Mouse (Mus musculus) kidney, adult 2 months (tissue): ENCODE measurements around the gene Iqcf3. TPM values are rescaled to one million over a fixed set of nuclear protein-coding genes. Genes with fewer than 3 reads are reported as not detected.

ENCODE experiments used
- DNase-seq: peaks from one replicate; pipeline ENCODE4 v3.0.0; 2021
- H3K27ac ChIP-seq: fragments of 200-500 bp; 2 replicates; pipeline ENCODE4 v1.5.1; 2012; ENCODE audit warnings: low read depth, low read length, control low read depth, inconsistent platforms; ENCODE audit not compliant: insufficient read depth
- H3K27me3 ChIP-seq: fragments of 200-500 bp; replicated peaks from 2 replicates; pipeline ENCODE4 v1.6.1; 2012; ENCODE audit warnings: mild to moderate bottlenecking, moderate library complexity, low read length, inconsistent platforms; ENCODE audit not compliant: control insufficient read depth, insufficient read depth
- H3K36me3 ChIP-seq: fragments of 200-500 bp; 2 replicates; pipeline ENCODE4 v1.6.1; 2012; ENCODE audit warnings: mild to moderate bottlenecking, moderate library complexity, low read length, inconsistent platforms; ENCODE audit not compliant: control insufficient read depth, insufficient read depth
- H3K4me1 ChIP-seq: fragments of 200-500 bp; 2 replicates; pipeline ENCODE4 v1.6.1; 2011; ENCODE audit warnings: low read length; ENCODE audit not compliant: control insufficient read depth, insufficient read depth
- H3K4me3 ChIP-seq: fragments of 200-500 bp; 2 replicates; pipeline ENCODE4 v1.5.1; 2011; ENCODE audit warnings: mild to moderate bottlenecking, low read depth, low read length, control low read depth; ENCODE audit not compliant: insufficient read depth
- CTCF ChIP-seq: fragments of 200-500 bp; conservative IDR thresholded peaks from 2 replicates; pipeline ENCODE4 v1.5.1; 2011; ENCODE audit warnings: low read depth, mild to moderate bottlenecking, control low read depth, low read length, moderate library complexity, mixed read lengths; ENCODE audit not compliant: insufficient read depth, insufficient read length
- POLR2A ChIP-seq: fragments of 200-500 bp; IDR thresholded peaks from one replicate; pipeline ENCODE4 v1.6.1; 2011; ENCODE audit warnings: low read depth, low read length, control low read depth
- WGBS: fragments of 180-500 bp; shearing (Covaris S2); methylation state at CpG from one replicate; pipeline ENCODE4 v1.1.7; 2018; 5-methylcytosine and 5-hydroxymethylcytosine counted together
- polyA plus RNA-seq: library from polyadenylated mRNA; depleted of rRNA; stranded (reverse); fragments of >200 nt; gene quantifications from 2 replicates; pipeline ENCODE4 v1.2.3, GENCODE M21; 2012

Iqcf3 gene
- polyA plus RNA-seq, 1 experiment, result 0.06 TPM

GRCm38 (mm10) chr9:106461026-106461415 is 100.4 kb downstream of the Iqcf3 start:
- WGBS, result 88% methylated on average over 9 of the region's 9 CpGs
- Histone ChIP-seq H3K4me3 (no peak overlapping the region), H3K36me3 (no peaks in the 10 kb centered on the region), H3K4me1 (no peaks in the 10 kb centered on the region), H3K27me3 (no peaks in the 10 kb centered on the region), H3K27ac (no peak overlapping the region)
- DNase-seq, result no peak
- TF ChIP-seq CTCF (no peak), POLR2A (no peak)

GRCm38 (mm10) chr9:106460401-106461025 is 100.9 kb downstream of the Iqcf3 start:
- 71% methylated on average over 18 of the region's 18 CpGs for WGBS
- DNase-seq, result no peak
- Histone ChIP-seq H3K4me3 (no peak overlapping the region), H3K36me3 (no peaks in the 10 kb centered on the region), H3K4me1 (no peaks in the 10 kb centered on the region), H3K27me3 (no peaks in the 10 kb centered on the region), H3K27ac (no peak overlapping the region)
- TF ChIP-seq CTCF, result no peak
- TF ChIP-seq POLR2A, result no peak

GRCm38 (mm10) chr9:106459946-106460345 is 101.5 kb downstream of the Iqcf3 start:
- Histone ChIP-seq H3K27me3 (no peaks in the 10 kb centered on the region), H3K4me1 (no peaks in the 10 kb centered on the region), H3K27ac (no peak overlapping the region), H3K36me3 (no peaks in the 10 kb centered on the region), H3K4me3 (no peak overlapping the region)
- no peak for TF ChIP-seq CTCF
- no peak for TF ChIP-seq POLR2A
- DNase-seq, result no peak
- WGBS, result 70% methylated on average over 15 of the region's 15 CpGs

GRCm38 (mm10) chr9:106457920-106458319 is 103.5 kb downstream of the Iqcf3 start:
- TF ChIP-seq POLR2A (no peak), CTCF (no peak)
- no peak overlapping the region for H3K27ac ChIP-seq
- no peaks in the 10 kb centered on the region for H3K36me3 ChIP-seq
- H3K27me3 ChIP-seq, result no peaks in the 10 kb centered on the region
- WGBS, result 79% methylated on average over 5 of the region's 5 CpGs
- peaks cover 6% of the 10 kb centered on the region; the same call in 1 of the 2 replicates for H3K4me1 ChIP-seq
- DNase-seq, result no peak
- no peak overlapping the region for H3K4me3 ChIP-seq

GRCm38 (mm10) chr9:106457163-106457559 is 104.3 kb downstream of the Iqcf3 start:
- DNase-seq, result no peak
- no peak overlapping the region for H3K4me3 ChIP-seq
- H3K27me3 ChIP-seq, result no peaks in the 10 kb centered on the region
- H3K27ac ChIP-seq, result no peak overlapping the region
- peaks cover 10% of the 10 kb centered on the region for H3K4me1 ChIP-seq
- TF ChIP-seq CTCF (no peak), POLR2A (no peak)
- no peaks in the 10 kb centered on the region for H3K36me3 ChIP-seq
- WGBS, result 79% methylated on average over 9 of the region's 9 CpGs

- Histone ChIP-seq H3K27ac (no peak overlapping the region), H3K36me3 (no peaks in the 10 kb centered on the region), H3K27me3 (no peaks in the 10 kb centered on the region), H3K4me1 (peaks cover 10% of the 10 kb centered on the region), H3K4me3 (no peak overlapping the region)
- TF ChIP-seq CTCF, result no peak
- TF ChIP-seq POLR2A, result no peak
- 66% methylated on average over 15 of the region's 15 CpGs for WGBS
- DNase-seq, result no peak
Observed at GRCm38 (mm10) chr9:106456325-106457162, 104.9 kb downstream of the Iqcf3 start.
